Mouse (Mus musculus) spleen, adult 2 months (tissue): Measurements from ENCODE around the gene Myh2. TPM values are rescaled to one million over a fixed set of nuclear protein-coding genes. Genes with fewer than 3 reads are reported as not detected.

Source experiments
- DNase-seq, 2 experiments: peaks; one replicate each; pipeline versions ENCODE4 v3.0.0 to v3.0.0-alpha.2; 2012 to 2021; ENCODE audit warnings: low spot score in 2 of 2, low read depth in 1 of 2
- H3K27ac ChIP-seq: fragments of 200-500 bp; 2 replicates; pipeline ENCODE4 v1.5.1; 2012; ENCODE audit warnings: low read length, inconsistent platforms; ENCODE audit not compliant: insufficient read depth
- H3K27me3 ChIP-seq: fragments of 200-500 bp; 2 replicates; pipeline ENCODE4 v1.6.1; 2012; ENCODE audit warnings: mild to moderate bottlenecking, moderate library complexity, low read length, inconsistent platforms; ENCODE audit not compliant: control insufficient read depth, insufficient read depth
- H3K36me3 ChIP-seq: fragments of 200-500 bp; 2 replicates; pipeline ENCODE4 v1.6.1; 2012; ENCODE audit warnings: mild to moderate bottlenecking, low read length, inconsistent platforms; ENCODE audit not compliant: control insufficient read depth, insufficient read depth
- H3K4me1 ChIP-seq: fragments of 200-500 bp; 2 replicates; pipeline ENCODE4 v1.6.1; 2011; ENCODE audit warnings: inconsistent platforms; ENCODE audit not compliant: control insufficient read depth, insufficient read depth, insufficient read length
- H3K4me3 ChIP-seq: fragments of 200-500 bp; 2 replicates; pipeline ENCODE4 v1.5.1; 2011; ENCODE audit warnings: mild to moderate bottlenecking, inconsistent platforms; ENCODE audit not compliant: insufficient read depth, insufficient read length; ENCODE audit errors: extremely low read depth
- CTCF ChIP-seq: fragments of 200-500 bp; IDR thresholded peaks from 2 replicates; pipeline ENCODE4 v1.5.1; 2011; ENCODE audit warnings: mild to moderate bottlenecking, inconsistent platforms; ENCODE audit not compliant: insufficient read depth, insufficient read length, insufficient replicate concordance; ENCODE audit errors: extremely low read depth
- POLR2A ChIP-seq: fragments of 200-500 bp; IDR thresholded peaks from 2 replicates; pipeline ENCODE4 v1.6.1; 2011; ENCODE audit warnings: low read depth, low read length, inconsistent platforms
- WGBS: fragments of 180-500 bp; shearing (Covaris S2); methylation state at CpG from one replicate; pipeline ENCODE4 v1.1.7; 2018; 5-methylcytosine and 5-hydroxymethylcytosine counted together
- polyA plus RNA-seq: library from polyadenylated mRNA; depleted of rRNA; stranded (reverse); fragments of >200 nt; gene quantifications from 2 replicates; pipeline ENCODE4 v1.2.3, GENCODE M21; 2012

The Myh2 gene
- polyA plus RNA-seq, 1 experiment = not detected

GRCm38 (mm10) chr11:67145482-67146408 is 25.1 kb upstream of the Myh2 start:
- DNase-seq = no peak
- TF ChIP-seq CTCF = no peak
- no peak for TF ChIP-seq POLR2A
- no peaks in the 10 kb centered on the region for H3K27me3 ChIP-seq
- no peak overlapping the region for H3K27ac ChIP-seq
- no peak overlapping the region for H3K4me3 ChIP-seq
- no peaks in the 10 kb centered on the region for H3K36me3 ChIP-seq
- H3K4me1 ChIP-seq = no peaks in the 10 kb centered on the region
- WGBS = 86% methylated on average over 5 of the region's 5 CpGs

GRCm38 (mm10) chr11:67146409-67147282 is 24.2 kb upstream of the Myh2 start:
- 69% methylated on average over 4 of the region's 4 CpGs for WGBS
- Histone ChIP-seq H3K4me3 (no peak overlapping the region), H3K4me1 (no peaks in the 10 kb centered on the region), H3K27me3 (no peaks in the 10 kb centered on the region), H3K36me3 (no peaks in the 10 kb centered on the region), H3K27ac (no peak overlapping the region)
- DNase-seq = no peak
- TF ChIP-seq POLR2A = no peak
- no peak for TF ChIP-seq CTCF

- no peak overlapping the region for H3K27ac ChIP-seq
- H3K27me3 ChIP-seq = no peaks in the 10 kb centered on the region
- TF ChIP-seq POLR2A = no peak
- TF ChIP-seq CTCF = no peak
- H3K4me3 ChIP-seq = no peak overlapping the region
- no peaks in the 10 kb centered on the region for H3K4me1 ChIP-seq
- DNase-seq = no peak
- 90% methylated on average over 12 of the region's 12 CpGs for WGBS
- no peaks in the 10 kb centered on the region for H3K36me3 ChIP-seq
Observed at GRCm38 (mm10) chr11:67147283-67147921, 23.4 kb upstream of the Myh2 start.

GRCm38 (mm10) chr11:67148286-67149012 is 22.4 kb upstream of the Myh2 start:
- Histone ChIP-seq H3K36me3 (no peaks in the 10 kb centered on the region), H3K4me1 (no peaks in the 10 kb centered on the region), H3K4me3 (no peak overlapping the region), H3K27ac (no peak overlapping the region), H3K27me3 (no peaks in the 10 kb centered on the region)
- no peak for DNase-seq
- TF ChIP-seq CTCF (no peak), POLR2A (no peak)
- WGBS = 89% methylated on average over 4 of the region's 4 CpGs

- Histone ChIP-seq H3K4me3 (no peak overlapping the region), H3K36me3 (no peaks in the 10 kb centered on the region), H3K27ac (no peak overlapping the region), H3K27me3 (no peaks in the 10 kb centered on the region), H3K4me1 (no peaks in the 10 kb centered on the region)
- DNase-seq = no peak
- 91% methylated on average over 2 of the region's 2 CpGs for WGBS
- TF ChIP-seq POLR2A = no peak
- no peak for TF ChIP-seq CTCF
Observed at GRCm38 (mm10) chr11:67150237-67150636, 20.6 kb upstream of the Myh2 start.

GRCm38 (mm10) chr11:67151159-67151558 is 19.7 kb upstream of the Myh2 start:
- H3K4me3 ChIP-seq = no peak overlapping the region
- no peak overlapping the region for H3K27ac ChIP-seq
- 77% methylated on average over 3 of the region's 3 CpGs for WGBS
- no peak for TF ChIP-seq CTCF
- TF ChIP-seq POLR2A = no peak
- no peak for DNase-seq
- H3K4me1 ChIP-seq = no peaks in the 10 kb centered on the region
- no peaks in the 10 kb centered on the region for H3K27me3 ChIP-seq
- H3K36me3 ChIP-seq = no peaks in the 10 kb centered on the region
